Mouse (Mus musculus) heart, postnatal 0 days (tissue): ENCODE data around the gene Lrrc8c.

Experiments used
- CTCF ChIP-seq: IDR thresholded peaks from 2 replicates; pipeline ENCODE4 v1.5.1; 2016; ENCODE audit warnings: antibody characterized with exemption, control low read depth, low read depth
- EP300 ChIP-seq: IDR thresholded peaks from 2 replicates; pipeline ENCODE4 v1.6.1; 2016; ENCODE audit warnings: antibody characterized with exemption, low read depth

- no peak for TF ChIP-seq CTCF
- TF ChIP-seq EP300: no peak
Measured at GRCm38 (mm10) chr5:105565824-105566223, 46.6 kb downstream of the Lrrc8c start.
